Mouse (Mus musculus) MEL (cell line): ENCODE measurements at regions not wholly inside any gene's neighbourhood (a gene's known extent, or its start where the extent isn't known, plus 50 kb on each side); places are given as distances from the start of the nearest gene placed in this dataset.

Experiments used
- DNase-seq: peaks from one replicate; pipeline ENCODE4 v3.0.0; 2011; ENCODE audit warnings: low read depth, low spot score
- H3K27ac ChIP-seq: 2 replicates; pipeline ENCODE4 v1.5.1; 2012; ENCODE audit warnings: low read depth, mild to moderate bottlenecking, control low read depth, low read length, moderate library complexity; ENCODE audit not compliant: control insufficient read depth
- H3K27me3 ChIP-seq, 2 experiments: fragments of 150-350 bp in 1 of 2; sonication (generic) in 1 of 2; 2 replicates each; pipeline ENCODE4 v1.6.1; 2012; ENCODE audit warnings: low read length in 2 of 2, mild to moderate bottlenecking in 2 of 2, improper control_type of control experiment in 1 of 2, moderate library complexity in 1 of 2; ENCODE audit not compliant: insufficient read depth in 2 of 2, control insufficient read depth in 1 of 2
- H3K36me3 ChIP-seq, 2 experiments: 2 replicates each; pipeline ENCODE4 v1.6.1; 2012 to 2014; ENCODE audit warnings: low read length in 2 of 2, improper control_type of control experiment in 1 of 2, inconsistent platforms in 1 of 2, mild to moderate bottlenecking in 1 of 2; ENCODE audit not compliant: insufficient read depth in 2 of 2, control insufficient read depth in 1 of 2
- H3K4me1 ChIP-seq, 2 experiments: fragments of 150-350 bp in 1 of 2; sonication (generic) in 1 of 2; 2 replicates each; pipeline ENCODE4 v1.6.1; 2012; ENCODE audit warnings: low read length in 2 of 2, improper control_type of control experiment in 1 of 2, mild to moderate bottlenecking in 1 of 2; ENCODE audit not compliant: insufficient read depth in 2 of 2, control insufficient read depth in 1 of 2
- H3K4me3 ChIP-seq, 2 experiments: fragments of 150-350 bp in 1 of 2; sonication (generic) in 1 of 2; 2 replicates each; pipeline ENCODE4 v1.5.1; 2012; ENCODE audit warnings: low read depth in 2 of 2, low read length in 2 of 2, mild to moderate bottlenecking in 2 of 2, moderate library complexity in 2 of 2, control low read depth in 1 of 2, improper control_type of control experiment in 1 of 2; ENCODE audit not compliant: control insufficient read depth in 1 of 2, insufficient read depth in 1 of 2
- H3K79me2 ChIP-seq: 2 replicates; pipeline ENCODE4 v1.6.1; 2012; ENCODE audit warnings: mild to moderate bottlenecking, low read length, moderate library complexity; ENCODE audit not compliant: control insufficient read depth, poor library complexity, insufficient read depth
- H3K9ac ChIP-seq: 2 replicates; pipeline ENCODE4 v1.6.1; 2012; ENCODE audit warnings: low read depth, mild to moderate bottlenecking, control low read depth, low read length, moderate library complexity; ENCODE audit not compliant: control insufficient read depth, poor library complexity, severe bottlenecking
- H3K9me3 ChIP-seq: fragments of 150-350 bp; sonication (generic); replicated peaks from 2 replicates; pipeline ENCODE4 v1.6.1; 2012; ENCODE audit warnings: mild to moderate bottlenecking, low read length, improper control_type of control experiment, moderate library complexity; ENCODE audit not compliant: insufficient read depth
- BHLHE40 ChIP-seq: IDR thresholded peaks from 2 replicates; pipeline ENCODE4 v1.6.1; 2012; ENCODE audit warnings: low read depth, mild to moderate bottlenecking, inconsistent platforms, low read length, improper control_type of control experiment, borderline replicate concordance
- CHD1 ChIP-seq: IDR thresholded peaks from 2 replicates; pipeline ENCODE4 v1.6.1; 2012; ENCODE audit warnings: low read depth, mild to moderate bottlenecking, inconsistent platforms, low read length, improper control_type of control experiment
- CHD2 ChIP-seq: IDR thresholded peaks from 2 replicates; pipeline ENCODE4 v1.6.1; 2011; ENCODE audit warnings: low read length, improper control_type of control experiment
- CTCF ChIP-seq, 3 experiments: IDR thresholded peaks in 2 of 3; conservative IDR thresholded peaks in 1 of 3; 2 replicates each; pipeline ENCODE4 v1.5.1; 2011 to 2012; ENCODE audit warnings: low read length in 3 of 3, low read depth in 2 of 3, mild to moderate bottlenecking in 2 of 3, improper control_type of control experiment in 1 of 3, inconsistent platforms in 1 of 3, mixed read lengths in 1 of 3, moderate library complexity in 1 of 3; ENCODE audit not compliant: control insufficient read depth in 1 of 3, insufficient read depth in 1 of 3, poor library complexity in 1 of 3, severe bottlenecking in 1 of 3
- ELF1 ChIP-seq: IDR thresholded peaks from 2 replicates; pipeline ENCODE4 v1.6.1; 2014; ENCODE audit warnings: low read depth, mild to moderate bottlenecking, inconsistent platforms, low read length, improper control_type of control experiment, moderate library complexity
- ETS1 ChIP-seq: IDR thresholded peaks from 2 replicates; pipeline ENCODE4 v1.6.1; 2012; ENCODE audit warnings: low read depth, mild to moderate bottlenecking, inconsistent platforms, low read length, improper control_type of control experiment, moderate library complexity
- HCFC1 ChIP-seq: IDR thresholded peaks from 2 replicates; pipeline ENCODE4 v1.6.1; 2012; ENCODE audit warnings: low read depth, mild to moderate bottlenecking, inconsistent platforms, low read length, improper control_type of control experiment, moderate library complexity
- JUND ChIP-seq: IDR thresholded peaks from 2 replicates; pipeline ENCODE4 v1.6.1; 2011; ENCODE audit warnings: low read depth, mild to moderate bottlenecking, improper control_type of control experiment, low read length
- MAX ChIP-seq: IDR thresholded peaks from 2 replicates; pipeline ENCODE4 v1.6.1; 2011; ENCODE audit warnings: low read length, improper control_type of control experiment
- MXI1 ChIP-seq: IDR thresholded peaks from 2 replicates; pipeline ENCODE4 v1.6.1; 2011; ENCODE audit warnings: mild to moderate bottlenecking, low read depth, low read length, improper control_type of control experiment
- MYB ChIP-seq: IDR thresholded peaks from 2 replicates; pipeline ENCODE4 v1.6.1; 2011; ENCODE audit warnings: mild to moderate bottlenecking, low read depth, low read length, improper control_type of control experiment
- MYC ChIP-seq: IDR thresholded peaks from 2 replicates; pipeline ENCODE4 v1.6.1; 2011; ENCODE audit warnings: low read depth, mild to moderate bottlenecking, low read length, improper control_type of control experiment, moderate library complexity
- NELFE ChIP-seq: IDR thresholded peaks from 2 replicates; pipeline ENCODE4 v1.6.1; 2011; ENCODE audit warnings: low read depth, low read length, improper control_type of control experiment
- NRF1 ChIP-seq: IDR thresholded peaks from 2 replicates; pipeline ENCODE4 v1.6.1; 2014; ENCODE audit warnings: low read depth, mild to moderate bottlenecking, inconsistent platforms, low read length, improper control_type of control experiment, moderate library complexity; ENCODE audit not compliant: poor library complexity, insufficient read depth, severe bottlenecking
- POLR2A ChIP-seq, 2 experiments: IDR thresholded peaks; 2 replicates each; pipeline ENCODE4 v1.6.1; 2011 to 2012; ENCODE audit warnings: low read length in 2 of 2, mild to moderate bottlenecking in 2 of 2, control low read depth in 1 of 2, improper control_type of control experiment in 1 of 2, low read depth in 1 of 2, moderate library complexity in 1 of 2; ENCODE audit not compliant: control insufficient read depth in 1 of 2, insufficient read depth in 1 of 2, poor library complexity in 1 of 2
- POLR2AphosphoS5 ChIP-seq: IDR thresholded peaks from 2 replicates; pipeline ENCODE4 v1.6.1; 2012; ENCODE audit warnings: low read depth, borderline replicate concordance, mild to moderate bottlenecking, inconsistent platforms, low read length, moderate library complexity, mixed read lengths
- SMC3 ChIP-seq: IDR thresholded peaks from 2 replicates; pipeline ENCODE4 v1.6.1; 2011; ENCODE audit warnings: low read depth, low read length, improper control_type of control experiment
- TAL1 ChIP-seq: IDR thresholded peaks from 2 replicates; pipeline ENCODE4 v1.6.1; 2012; ENCODE audit warnings: mild to moderate bottlenecking, inconsistent platforms, low read length, moderate library complexity, mixed read lengths
- TBP ChIP-seq: IDR thresholded peaks from 2 replicates; pipeline ENCODE4 v1.8.0; 2011; ENCODE audit warnings: low read depth, low read length, improper control_type of control experiment
- USF1 ChIP-seq: IDR thresholded peaks from 2 replicates; pipeline ENCODE4 v1.6.1; 2014; ENCODE audit warnings: low read depth, mild to moderate bottlenecking, inconsistent platforms, low read length, improper control_type of control experiment, moderate library complexity
- ZC3H11A ChIP-seq: IDR thresholded peaks from 2 replicates; pipeline ENCODE4 v1.6.1; 2012; ENCODE audit warnings: low read depth, mild to moderate bottlenecking, inconsistent platforms, low read length, improper control_type of control experiment
- ZNF384 ChIP-seq: IDR thresholded peaks from 2 replicates; pipeline ENCODE4 v1.6.1; 2012; ENCODE audit warnings: low read depth, mild to moderate bottlenecking, inconsistent platforms, low read length, improper control_type of control experiment

DNA sequence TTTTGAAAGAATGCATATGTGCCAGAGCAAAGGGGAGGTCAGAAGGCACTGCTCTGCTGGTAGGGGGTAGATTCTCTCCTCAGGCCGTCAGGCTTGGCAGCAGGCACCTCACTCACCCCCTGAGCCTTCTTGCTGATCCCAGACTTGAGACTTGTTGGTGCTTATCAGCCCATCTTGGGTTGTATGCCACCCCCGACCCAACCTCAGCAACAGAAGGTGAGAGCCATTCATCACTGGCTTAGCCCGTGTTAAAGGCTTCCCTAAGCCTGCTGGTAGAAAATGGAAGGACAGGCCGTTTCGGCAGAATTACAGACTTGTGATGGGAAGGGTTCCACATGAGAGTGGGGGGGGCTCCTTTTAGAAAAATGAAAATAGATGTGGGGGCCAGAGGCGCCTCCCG lies 187.3 kb upstream of the Rpl38 start:
- H3K4me1 ChIP-seq, result no peaks in the 10 kb centered on the region
- H3K27me3 ChIP-seq, result no peaks in the 10 kb centered on the region
- H3K79me2 ChIP-seq, result no peaks in the 10 kb centered on the region
- no peak overlapping the region for H3K27ac ChIP-seq
- no peak overlapping the region for H3K4me3 ChIP-seq
- H3K9ac ChIP-seq, result no peak overlapping the region
- DNase-seq, result no peak
- no peaks in the 10 kb centered on the region for H3K9me3 ChIP-seq
- no peaks in the 10 kb centered on the region for H3K36me3 ChIP-seq
- TF ChIP-seq SMC3 (no peak), POLR2AphosphoS5 (no peak), TBP (no peak), POLR2A (IDR thresholded peaks at IDR 0.05; ENCODE audit: control insufficient read depth in 1 of 2, insufficient read depth in 1 of 2, low read depth in 1 of 2, low read length in 2 of 2, poor library complexity in 1 of 2) (no peak), ZNF384 (no peak), USF1 (no peak), CTCF (IDR thresholded peaks at IDR 0.05 in 2 of 3, conservative IDR thresholded peaks at IDR 0.05 in 1 of 3; ENCODE audit: control insufficient read depth in 1 of 3, insufficient read depth in 1 of 3, low read depth in 2 of 3, low read length in 3 of 3, poor library complexity in 1 of 3, severe bottlenecking in 1 of 3) (no peak), MYB (no peak), MXI1 (no peak), NELFE (no peak), JUND (no peak), NRF1 (no peak), ETS1 (no peak), MAX (no peak)

DNA sequence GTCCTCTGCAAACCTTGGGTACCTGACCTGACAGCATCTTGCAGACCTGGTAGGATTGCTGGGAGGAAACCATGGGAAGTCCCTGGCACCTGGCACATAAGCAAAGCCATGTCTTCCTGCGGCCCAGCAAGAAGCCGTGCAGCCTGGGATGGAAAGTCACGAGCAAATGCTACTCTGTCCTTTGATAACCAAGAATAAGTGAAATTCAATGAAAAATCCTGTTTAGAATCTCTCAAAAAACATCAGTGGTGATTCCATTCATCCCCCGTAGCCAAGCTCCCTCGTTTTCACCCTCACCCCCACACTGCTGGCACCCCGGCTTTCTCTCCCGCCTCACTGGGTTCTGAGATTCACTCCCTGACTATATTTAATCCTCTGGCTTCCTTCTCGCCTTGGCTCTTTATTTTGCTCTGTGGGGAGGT lies 188.2 kb upstream of the Rpl38 start:
- TF ChIP-seq TAL1 (no peak), ELF1 (no peak), ZC3H11A (no peak), CHD2 (no peak), NELFE (no peak), HCFC1 (no peak), CHD1 (no peak), USF1 (no peak), BHLHE40 (no peak), JUND (no peak), MXI1 (no peak), MYC (no peak), POLR2A (IDR thresholded peaks at IDR 0.05; ENCODE audit: control insufficient read depth in 1 of 2, insufficient read depth in 1 of 2, low read depth in 1 of 2, low read length in 2 of 2, poor library complexity in 1 of 2) (no peak)
- no peak for DNase-seq
- Histone ChIP-seq H3K36me3 (no peaks in the 10 kb centered on the region), H3K27me3 (no peaks in the 10 kb centered on the region), H3K4me1 (no peaks in the 10 kb centered on the region), H3K9ac (no peak overlapping the region), H3K4me3 (no peak overlapping the region), H3K79me2 (no peaks in the 10 kb centered on the region), H3K27ac (no peak overlapping the region), H3K9me3 (no peaks in the 10 kb centered on the region)
